Mouse (Mus musculus): ENCODE results near the gene Mrpl18. TPM values are rescaled to one million over a fixed set of nuclear protein-coding genes. Genes with fewer than 3 reads are reported as not detected.
"Not testable (repeated sequence)": the region's sequence is repeated elsewhere in the genome, so short reads cannot be mapped to it uniquely, and the experiment has no call there.

Gene Mrpl18
- total RNA-seq (2017) = 44.6 and 45.9 TPM in 2 replicates

GRCm38 (mm10) chr17:12915881-12916583 is at the start of gene Mrpl18:
Mrpl18 (minus strand) TSS chr17:12916345.
- ATAC-seq (ENCODE audit: extremely low read depth, insufficient number of reproducible peaks, low FRiP score, poor library complexity, severe bottlenecking) = peak; percentile 98

GRCm38 (mm10) chr17:12963476-12963875 is 47.3 kb upstream of the Mrpl18 start:
- no peak for ATAC-seq (ENCODE audit: extremely low read depth, insufficient number of reproducible peaks, low FRiP score, poor library complexity, severe bottlenecking)

- ATAC-seq (ENCODE audit: extremely low read depth, insufficient number of reproducible peaks, low FRiP score, poor library complexity, severe bottlenecking) = peak; percentile 92
Observed at GRCm38 (mm10) chr17:12960331-12960873, 44.3 kb upstream of the Mrpl18 start, which contains the start of gene Acat2. Acat2 (minus strand) TSS chr17:12960747.

- ATAC-seq (ENCODE audit: extremely low read depth, insufficient number of reproducible peaks, low FRiP score, poor library complexity, severe bottlenecking) = not testable (repeated sequence)
Observed at GRCm38 (mm10) chr17:12959377-12959776, 43.2 kb upstream of the Mrpl18 start.

- no peak for ATAC-seq (ENCODE audit: extremely low read depth, insufficient number of reproducible peaks, low FRiP score, poor library complexity, severe bottlenecking)
Observed at GRCm38 (mm10) chr17:12956664-12957063, 40.5 kb upstream of the Mrpl18 start.

- ATAC-seq (ENCODE audit: extremely low read depth, insufficient number of reproducible peaks, low FRiP score, poor library complexity, severe bottlenecking) = no peak
Observed at GRCm38 (mm10) chr17:12949669-12950068, 33.5 kb upstream of the Mrpl18 start.

- ATAC-seq (ENCODE audit: extremely low read depth, insufficient number of reproducible peaks, low FRiP score, poor library complexity, severe bottlenecking) = no peak
Observed at GRCm38 (mm10) chr17:12942459-12943162, 26.5 kb upstream of the Mrpl18 start.

- ATAC-seq (ENCODE audit: extremely low read depth, insufficient number of reproducible peaks, low FRiP score, poor library complexity, severe bottlenecking) = no peak
Observed at GRCm38 (mm10) chr17:12941543-12942260, 25.6 kb upstream of the Mrpl18 start.

- 0 out of 2 replicates have a peak, but pooled peaks have one; percentile 23 for ATAC-seq (ENCODE audit: extremely low read depth, insufficient number of reproducible peaks, low FRiP score, poor library complexity, severe bottlenecking)
Observed at GRCm38 (mm10) chr17:12940151-12940805, 24.1 kb upstream of the Mrpl18 start, which contains the start of gene Acat3. Acat3 (minus strand) TSS chr17:12940600.

- not testable (repeated sequence) for ATAC-seq (ENCODE audit: extremely low read depth, insufficient number of reproducible peaks, low FRiP score, poor library complexity, severe bottlenecking)
Observed at GRCm38 (mm10) chr17:12939377-12940148, 23.4 kb upstream of the Mrpl18 start.

- ATAC-seq (ENCODE audit: extremely low read depth, insufficient number of reproducible peaks, low FRiP score, poor library complexity, severe bottlenecking) = no peak
Observed at GRCm38 (mm10) chr17:12938077-12938476, 21.9 kb upstream of the Mrpl18 start.

GRCm38 (mm10) chr17:12937412-12937970 is 21.3 kb upstream of the Mrpl18 start:
- no peak for ATAC-seq (ENCODE audit: extremely low read depth, insufficient number of reproducible peaks, low FRiP score, poor library complexity, severe bottlenecking)

GRCm38 (mm10) chr17:12935719-12936118 is 19.6 kb upstream of the Mrpl18 start:
- ATAC-seq (ENCODE audit: extremely low read depth, insufficient number of reproducible peaks, low FRiP score, poor library complexity, severe bottlenecking) = no peak

- ATAC-seq (ENCODE audit: extremely low read depth, insufficient number of reproducible peaks, low FRiP score, poor library complexity, severe bottlenecking) = not testable (repeated sequence)
Observed at GRCm38 (mm10) chr17:12931576-12931975, 15.4 kb upstream of the Mrpl18 start.

GRCm38 (mm10) chr17:12925703-12926180 is 9.6 kb upstream of the Mrpl18 start:
- ATAC-seq (ENCODE audit: extremely low read depth, insufficient number of reproducible peaks, low FRiP score, poor library complexity, severe bottlenecking) = no peak

- no peak for ATAC-seq (ENCODE audit: extremely low read depth, insufficient number of reproducible peaks, low FRiP score, poor library complexity, severe bottlenecking)
Observed at GRCm38 (mm10) chr17:12925001-12925400, 8.9 kb upstream of the Mrpl18 start.

GRCm38 (mm10) chr17:12921073-12921472 is 4.9 kb upstream of the Mrpl18 start:
- peak; percentile 65 for ATAC-seq (ENCODE audit: extremely low read depth, insufficient number of reproducible peaks, low FRiP score, poor library complexity, severe bottlenecking)
